Mouse (Mus musculus): ENCODE results near the gene Flrt1. TPM values are rescaled to one million over a fixed set of nuclear protein-coding genes. Genes with fewer than 3 reads are reported as not detected.

Gene Flrt1
- polyA plus RNA-seq, 1 experiment = 0.59 TPM

GRCm38 (mm10) chr19:7138327-7138726 lies 32.8 kb upstream of the Flrt1 start:
- Histone ChIP-seq H3K4me1 (ENCODE audit: control insufficient read depth, insufficient read depth, insufficient read length, low read length) (0 out of 2 replicates have a peak, but pooled peaks cover 4% of the 10 kb centered on the region), H3K27ac (replicated peaks; ENCODE audit: low read depth, low read length) (no peak overlapping the region), H3K4me3 (ENCODE audit: insufficient read depth, low read depth, low read length) (no peak overlapping the region)

DNA sequence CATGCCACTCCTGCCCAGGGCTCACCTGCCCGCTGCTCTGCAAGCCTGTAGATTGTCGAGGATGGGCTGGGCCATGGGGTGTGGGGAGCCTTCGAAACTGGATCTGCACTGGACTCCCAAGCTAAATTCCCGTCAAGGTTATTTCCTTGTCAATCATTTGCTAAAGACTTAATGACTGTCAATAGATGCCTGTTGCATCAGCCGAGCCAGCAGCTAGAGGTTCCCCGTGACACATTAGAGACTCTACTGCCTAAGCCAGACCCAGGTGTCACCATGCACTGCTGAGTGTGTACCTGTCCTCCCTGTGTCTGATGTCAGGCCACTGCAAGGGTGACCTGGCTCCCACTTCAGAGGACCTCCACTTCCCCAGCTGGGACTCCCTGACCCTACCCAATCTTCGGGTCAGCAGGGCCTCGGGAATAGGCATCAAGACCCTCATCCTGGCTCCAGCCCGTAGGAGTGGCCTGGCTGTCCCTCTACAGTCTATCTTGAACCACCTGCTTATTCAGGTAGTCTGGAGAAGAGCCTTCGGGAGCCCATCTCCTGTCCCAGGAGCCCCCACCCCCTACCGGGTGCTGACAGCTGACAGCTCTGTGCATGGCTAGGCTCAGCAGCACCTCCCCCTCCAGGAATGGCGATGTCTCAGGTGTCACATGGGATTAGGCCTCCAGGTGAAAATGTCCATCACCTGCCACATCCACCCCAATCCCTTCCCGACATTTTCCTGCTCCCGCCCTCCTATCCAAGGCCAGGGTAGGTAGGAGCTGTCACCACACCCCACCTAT lies 31.4 kb upstream of the Flrt1 start:
- Histone ChIP-seq H3K27ac (replicated peaks; ENCODE audit: low read depth, low read length) (no peak overlapping the region), H3K4me1 (ENCODE audit: control insufficient read depth, insufficient read depth, insufficient read length, low read length) (0 out of 2 replicates have a peak, but pooled peaks cover 4% of the 10 kb centered on the region), H3K4me3 (ENCODE audit: insufficient read depth, low read depth, low read length) (no peak overlapping the region)

DNA sequence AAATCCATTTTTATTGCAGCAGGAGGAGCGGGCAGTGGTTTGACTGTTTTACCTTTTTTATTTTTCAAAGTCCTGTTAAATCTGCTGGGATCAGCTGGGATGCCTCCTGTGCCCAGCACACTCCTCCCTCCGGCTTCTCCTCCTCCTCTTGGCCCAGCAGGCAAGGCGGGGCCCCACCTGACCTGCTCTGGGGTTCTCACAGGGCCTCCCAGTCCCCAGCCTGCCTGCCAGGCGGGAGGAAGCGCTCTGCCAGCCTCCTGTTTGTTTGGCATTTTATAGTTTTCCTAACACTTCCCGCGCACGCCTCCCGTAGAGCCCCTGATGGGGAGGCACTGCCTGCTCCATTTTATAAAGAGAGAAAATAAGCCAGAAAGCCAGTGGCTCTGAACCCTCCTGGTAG lies 30.5 kb upstream of the Flrt1 start:
- Histone ChIP-seq H3K4me1 (ENCODE audit: control insufficient read depth, insufficient read depth, insufficient read length, low read length) (0 out of 2 replicates have a peak, but pooled peaks cover 4% of the 10 kb centered on the region), H3K4me3 (ENCODE audit: insufficient read depth, low read depth, low read length) (no peak overlapping the region), H3K27ac (replicated peaks; ENCODE audit: low read depth, low read length) (no peak overlapping the region)

GRCm38 (mm10) chr19:7135525-7135924 lies 30.0 kb upstream of the Flrt1 start:
- Histone ChIP-seq H3K27ac (replicated peaks; ENCODE audit: low read depth, low read length) (no peak overlapping the region), H3K4me3 (ENCODE audit: insufficient read depth, low read depth, low read length) (no peak overlapping the region), H3K4me1 (ENCODE audit: control insufficient read depth, insufficient read depth, insufficient read length, low read length) (0 out of 2 replicates have a peak, but pooled peaks cover 4% of the 10 kb centered on the region)

DNA sequence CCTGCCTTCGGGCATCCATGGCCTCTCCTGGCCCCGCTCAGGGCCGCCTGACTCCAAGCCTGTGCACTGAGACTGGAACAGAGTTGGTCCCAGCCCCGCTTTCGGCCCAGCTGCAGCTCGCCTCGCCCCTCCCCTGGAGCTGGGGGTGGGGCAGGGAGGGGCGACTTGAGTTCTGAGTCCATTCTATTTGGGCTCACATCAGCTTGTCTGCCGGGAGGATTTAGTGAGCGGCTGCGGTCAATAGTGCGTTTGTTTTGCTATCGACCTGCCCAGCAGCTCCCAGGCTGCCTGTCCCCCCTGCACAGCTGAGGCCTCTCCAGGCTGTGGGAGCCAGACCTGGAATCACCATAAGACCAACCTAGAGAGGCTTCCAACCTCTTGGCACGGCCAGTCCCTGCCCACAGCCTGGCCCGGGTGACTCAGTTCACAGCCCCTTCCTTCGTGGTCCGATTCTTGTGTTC lies 29.1 kb upstream of the Flrt1 start:
- Histone ChIP-seq H3K27ac (replicated peaks; ENCODE audit: low read depth, low read length) (no peak overlapping the region), H3K4me1 (ENCODE audit: control insufficient read depth, insufficient read depth, insufficient read length, low read length) (0 out of 2 replicates have a peak, but pooled peaks cover 4% of the 10 kb centered on the region), H3K4me3 (ENCODE audit: insufficient read depth, low read depth, low read length) (no peak overlapping the region)

- H3K27ac ChIP-seq (replicated peaks; ENCODE audit: low read depth, low read length) = no peak overlapping the region
- H3K4me3 ChIP-seq (ENCODE audit: insufficient read depth, low read depth, low read length) = no peak overlapping the region
- 0 out of 2 replicates have a peak, but pooled peaks cover 4% of the 10 kb centered on the region for H3K4me1 ChIP-seq (ENCODE audit: control insufficient read depth, insufficient read depth, insufficient read length, low read length)
Observed at GRCm38 (mm10) chr19:7133436-7133835, 27.9 kb upstream of the Flrt1 start.

DNA sequence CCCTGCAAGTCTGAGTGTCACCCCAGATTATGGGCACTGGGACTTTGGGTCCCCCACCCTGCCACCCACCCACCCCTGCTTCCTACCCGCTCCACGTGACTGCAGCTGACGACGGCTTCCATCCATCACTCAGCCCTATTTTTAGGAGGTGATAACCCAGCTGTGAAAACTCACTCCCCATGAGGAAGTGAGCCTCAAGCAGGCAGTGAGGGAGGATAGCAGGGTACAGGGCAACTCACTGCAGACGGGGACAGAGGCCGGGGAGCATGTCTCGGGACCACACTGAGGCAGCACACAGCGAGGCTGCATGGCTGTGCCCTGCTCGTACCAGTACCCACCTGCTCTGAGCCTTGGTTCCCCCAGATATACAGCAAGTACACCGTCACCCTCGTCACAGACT lies 24.8 kb upstream of the Flrt1 start:
- Histone ChIP-seq H3K4me1 (ENCODE audit: control insufficient read depth, insufficient read depth, insufficient read length, low read length) (0 out of 2 replicates have a peak, but pooled peaks cover 4% of the 10 kb centered on the region), H3K27ac (replicated peaks; ENCODE audit: low read depth, low read length) (no peak overlapping the region)

DNA sequence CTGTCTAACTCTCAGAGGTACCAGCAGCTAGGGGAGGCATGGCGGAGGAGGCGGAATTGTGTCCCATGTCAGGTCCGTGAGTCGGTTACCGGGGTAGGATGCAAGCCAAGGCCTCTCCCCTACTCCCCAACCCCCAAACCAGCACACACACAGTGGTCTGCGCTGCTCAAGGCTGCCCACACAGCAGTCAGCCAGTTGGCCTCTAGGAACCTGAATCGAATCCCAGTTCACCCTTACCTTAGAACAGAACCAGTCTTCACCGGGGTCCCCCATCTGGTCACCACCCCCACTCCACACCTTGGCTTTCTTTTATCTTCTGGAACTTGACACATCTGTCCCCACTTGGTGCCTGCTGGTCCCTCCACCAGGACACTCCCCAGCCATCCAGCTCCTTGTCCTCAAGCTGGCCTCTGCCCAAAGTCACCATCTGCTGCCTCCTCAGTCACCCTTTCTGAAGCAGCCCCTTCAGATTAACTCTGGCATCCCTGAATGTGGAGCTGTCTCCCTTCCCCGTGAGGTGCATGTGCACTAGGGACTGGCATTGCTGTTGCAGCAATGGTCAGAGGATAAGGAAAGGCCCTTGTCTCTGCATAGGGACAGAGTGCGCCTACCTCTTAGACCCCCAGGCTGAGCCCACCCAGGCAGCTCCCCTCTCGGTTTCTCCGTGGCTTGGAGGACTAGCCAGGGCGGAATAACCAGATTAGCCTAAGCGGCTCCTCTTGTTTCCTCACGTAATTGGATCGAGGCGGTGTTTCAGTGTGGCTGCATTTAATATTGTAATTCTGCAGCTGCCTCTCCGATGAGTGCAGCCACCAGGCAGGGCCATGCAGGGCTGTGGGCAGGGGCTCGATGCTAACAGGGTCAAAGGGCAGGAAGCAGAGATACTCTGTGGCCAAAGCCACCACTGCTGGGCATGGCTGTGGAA lies 23.3 kb upstream of the Flrt1 start:
- Histone ChIP-seq H3K4me3 (ENCODE audit: insufficient read depth, low read depth, low read length) (no peak overlapping the region), H3K27ac (replicated peaks; ENCODE audit: low read depth, low read length) (no peak overlapping the region), H3K4me1 (ENCODE audit: control insufficient read depth, insufficient read depth, insufficient read length, low read length) (0 out of 2 replicates have a peak, but pooled peaks cover under 1% of the 10 kb centered on the region)

More for the DNA sequence above, 24.8 kb upstream of the Flrt1 start:
- H3K4me3 ChIP-seq (ENCODE audit: insufficient read depth, low read depth, low read length) = no peak overlapping the region

DNA sequence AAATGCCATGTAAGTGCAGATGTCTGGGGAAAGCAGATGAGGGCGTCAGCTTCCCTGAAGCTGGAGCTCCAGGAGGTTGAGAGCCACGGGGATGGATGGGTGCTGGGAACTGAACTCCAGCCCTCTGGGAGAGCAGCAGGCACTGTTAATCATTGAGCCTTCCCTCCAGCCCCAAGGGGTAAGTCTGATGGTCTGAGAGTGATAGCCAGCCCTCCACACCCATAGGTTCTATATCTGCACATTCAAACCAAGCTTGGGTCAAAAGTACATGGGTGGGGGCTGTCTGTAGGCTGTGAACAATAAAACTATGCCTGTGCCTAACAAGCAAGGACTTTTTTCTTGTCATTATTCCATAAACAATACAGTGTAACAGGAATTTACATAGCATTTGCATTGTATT lies 21.4 kb upstream of the Flrt1 start:
- Histone ChIP-seq H3K27ac (replicated peaks; ENCODE audit: low read depth, low read length) (no peak overlapping the region), H3K4me3 (ENCODE audit: insufficient read depth, low read depth, low read length) (no peak overlapping the region), H3K4me1 (ENCODE audit: control insufficient read depth, insufficient read depth, insufficient read length, low read length) (peaks cover under 1% of the 10 kb centered on the region; the same call in 1 of the 2 replicates)

DNA sequence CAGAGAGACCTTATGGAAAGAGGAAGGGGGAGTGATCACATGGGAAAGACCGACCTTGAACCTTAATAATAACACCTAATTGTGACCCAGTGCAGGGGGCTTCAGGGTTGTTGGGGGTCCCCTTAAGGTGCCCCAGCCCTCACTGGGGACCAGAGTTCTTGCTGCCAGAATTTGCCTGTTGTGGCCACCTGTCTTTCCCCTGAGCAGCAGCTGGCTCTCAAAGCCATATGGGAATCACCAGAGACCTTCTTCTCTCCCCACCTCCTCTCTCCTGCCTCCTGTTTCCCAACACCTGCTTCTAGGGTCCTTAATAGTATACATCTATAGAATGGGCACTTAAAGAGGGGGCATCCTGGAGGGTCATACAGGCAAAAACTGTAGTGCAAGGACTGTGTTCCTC lies 20.7 kb upstream of the Flrt1 start:
- Histone ChIP-seq H3K4me3 (ENCODE audit: insufficient read depth, low read depth, low read length) (no peak overlapping the region), H3K4me1 (ENCODE audit: control insufficient read depth, insufficient read depth, insufficient read length, low read length) (peaks cover 5% of the 10 kb centered on the region; the same call in 1 of the 2 replicates), H3K27ac (replicated peaks; ENCODE audit: low read depth, low read length) (no peak overlapping the region)

- no peak overlapping the region for H3K4me3 ChIP-seq (ENCODE audit: insufficient read depth, low read depth, low read length)
- peaks cover 5% of the 10 kb centered on the region; the same call in 1 of the 2 replicates for H3K4me1 ChIP-seq (ENCODE audit: control insufficient read depth, insufficient read depth, insufficient read length, low read length)
- no peak overlapping the region for H3K27ac ChIP-seq (replicated peaks; ENCODE audit: low read depth, low read length)
Observed at GRCm38 (mm10) chr19:7125526-7126156, 20.1 kb upstream of the Flrt1 start.

- Histone ChIP-seq H3K4me3 (ENCODE audit: insufficient read depth, low read depth, low read length) (no peak overlapping the region), H3K27ac (replicated peaks; ENCODE audit: low read depth, low read length) (no peak overlapping the region), H3K4me1 (ENCODE audit: control insufficient read depth, insufficient read depth, insufficient read length, low read length) (peaks cover 5% of the 10 kb centered on the region; the same call in 1 of the 2 replicates)
Observed at GRCm38 (mm10) chr19:7122698-7123306, 17.3 kb upstream of the Flrt1 start.

- H3K4me3 ChIP-seq (ENCODE audit: insufficient read depth, low read depth, low read length) = no peak overlapping the region
- H3K4me1 ChIP-seq (ENCODE audit: control insufficient read depth, insufficient read depth, insufficient read length, low read length) = peaks cover 5% of the 10 kb centered on the region; the same call in 1 of the 2 replicates
- H3K27ac ChIP-seq (replicated peaks; ENCODE audit: low read depth, low read length) = no peak overlapping the region
Observed at GRCm38 (mm10) chr19:7122277-7122676, 16.7 kb upstream of the Flrt1 start.

- Histone ChIP-seq H3K4me1 (ENCODE audit: control insufficient read depth, insufficient read depth, insufficient read length, low read length) (peaks cover 5% of the 10 kb centered on the region; the same call in 1 of the 2 replicates), H3K4me3 (ENCODE audit: insufficient read depth, low read depth, low read length) (no peak overlapping the region), H3K27ac (replicated peaks; ENCODE audit: low read depth, low read length) (no peak overlapping the region)
Observed at GRCm38 (mm10) chr19:7121252-7121651, 15.7 kb upstream of the Flrt1 start.

All from brown adipose tissue, adult 24 weeks (tissue).